Mouse (Mus musculus): ENCODE data around the gene Acin1. TPM values are rescaled to one million over a fixed set of nuclear protein-coding genes. Genes with fewer than 3 reads are reported as not detected.
A peak's percentile ranks its signal among the peaks of the same experiment; 100 is the strongest.

Acin1 gene
- polyA plus RNA-seq, 1 experiment from 2014 or later: 110 TPM

GRCm38 (mm10) chr14:54650621-54651454 lies 35.9 kb downstream of the Acin1 start:
- Histone ChIP-seq H3K27ac (peak overlapping the region; percentile 93; the same call in 1 of the 2 replicates), H3K36me3 (peaks cover 69% of the 10 kb centered on the region), H3K4me1 (peaks cover 40% of the 10 kb centered on the region), H3K4me3 (no peak overlapping the region), H3K27me3 (ENCODE audit: insufficient read depth, poor library complexity, severe bottlenecking) (no peaks in the 10 kb centered on the region), H3K9me3 (no peaks in the 10 kb centered on the region)
- DNase-seq (ENCODE audit: low spot score): peak; percentile 91
- WGBS: 63% methylated on average over 23 of the region's 23 CpGs

- H3K4me3 ChIP-seq: no peak overlapping the region
- no peaks in the 10 kb centered on the region for H3K27me3 ChIP-seq (ENCODE audit: insufficient read depth, poor library complexity, severe bottlenecking)
- peaks cover 89% of the 10 kb centered on the region for H3K36me3 ChIP-seq
- 81% methylated on average over 4 of the region's 4 CpGs for WGBS
- no peak overlapping the region for H3K27ac ChIP-seq
- peaks cover 28% of the 10 kb centered on the region for H3K4me1 ChIP-seq
- no peak for DNase-seq (ENCODE audit: low spot score)
- H3K9me3 ChIP-seq: no peaks in the 10 kb centered on the region
Observed at GRCm38 (mm10) chr14:54647900-54648299, 38.8 kb downstream of the Acin1 start.

- WGBS: 95% methylated on average over 8 of the region's 8 CpGs
- Histone ChIP-seq H3K4me1 (peaks cover 19% of the 10 kb centered on the region), H3K4me3 (no peak overlapping the region), H3K27ac (no peak overlapping the region), H3K9me3 (no peaks in the 10 kb centered on the region), H3K36me3 (peaks cover 97% of the 10 kb centered on the region), H3K27me3 (ENCODE audit: insufficient read depth, poor library complexity, severe bottlenecking) (no peaks in the 10 kb centered on the region)
- DNase-seq (ENCODE audit: low spot score): no peak
Observed at GRCm38 (mm10) chr14:54646898-54647636, 39.7 kb downstream of the Acin1 start.

- Histone ChIP-seq H3K36me3 (peaks cover 92% of the 10 kb centered on the region), H3K4me1 (peaks cover 18% of the 10 kb centered on the region), H3K27me3 (ENCODE audit: insufficient read depth, poor library complexity, severe bottlenecking) (no peaks in the 10 kb centered on the region), H3K27ac (no peak overlapping the region), H3K9me3 (no peaks in the 10 kb centered on the region), H3K4me3 (no peak overlapping the region)
- no peak for DNase-seq (ENCODE audit: low spot score)
- WGBS: 94% methylated on average over 17 of the region's 17 CpGs
Observed at GRCm38 (mm10) chr14:54646455-54646854, 40.3 kb downstream of the Acin1 start.

- no peak overlapping the region for H3K4me3 ChIP-seq
- 81% methylated on average over 9 of the region's 9 CpGs for WGBS
- no peak overlapping the region for H3K27ac ChIP-seq
- peaks cover 26% of the 10 kb centered on the region for H3K4me1 ChIP-seq
- no peak for DNase-seq (ENCODE audit: low spot score)
- no peaks in the 10 kb centered on the region for H3K27me3 ChIP-seq (ENCODE audit: insufficient read depth, poor library complexity, severe bottlenecking)
- H3K36me3 ChIP-seq: peaks cover 71% of the 10 kb centered on the region
- H3K9me3 ChIP-seq: no peaks in the 10 kb centered on the region
Observed at GRCm38 (mm10) chr14:54644294-54644693, 42.4 kb downstream of the Acin1 start.

GRCm38 (mm10) chr14:54643011-54643410 lies 43.7 kb downstream of the Acin1 start:
- H3K4me3 ChIP-seq: no peak overlapping the region
- no peak overlapping the region; the same call in 1 of the 2 replicates for H3K27ac ChIP-seq
- no peak for DNase-seq (ENCODE audit: low spot score)
- no peaks in the 10 kb centered on the region for H3K27me3 ChIP-seq (ENCODE audit: insufficient read depth, poor library complexity, severe bottlenecking)
- WGBS: 85% methylated on average over 2 of the region's 2 CpGs
- H3K4me1 ChIP-seq: peaks cover 36% of the 10 kb centered on the region
- no peaks in the 10 kb centered on the region for H3K9me3 ChIP-seq
- peaks cover 70% of the 10 kb centered on the region for H3K36me3 ChIP-seq

- H3K27me3 ChIP-seq (ENCODE audit: insufficient read depth, poor library complexity, severe bottlenecking): no peaks in the 10 kb centered on the region
- H3K9me3 ChIP-seq: no peaks in the 10 kb centered on the region
- H3K27ac ChIP-seq: no peak overlapping the region; the same call in 1 of the 2 replicates
- 80% methylated on average over 25 of the region's 25 CpGs for WGBS
- DNase-seq (ENCODE audit: low spot score): no peak
- H3K4me1 ChIP-seq: peaks cover 36% of the 10 kb centered on the region
- H3K36me3 ChIP-seq: peaks cover 69% of the 10 kb centered on the region
- no peak overlapping the region for H3K4me3 ChIP-seq
Observed at GRCm38 (mm10) chr14:54642224-54642944, 44.3 kb downstream of the Acin1 start.

- WGBS: under 1% methylated on average over 51 of the region's 52 CpGs
- H3K4me1 ChIP-seq: peaks cover 36% of the 10 kb centered on the region
Observed at GRCm38 (mm10) chr14:54641305-54641969, 45.3 kb downstream of the Acin1 start, which contains the start of gene Cdh24. Cdh24 (minus strand) TSS chr14:54641364.

GRCm38 (mm10) chr14:54640946-54641304 lies 45.8 kb downstream of the Acin1 start, which contains the start of gene Gm17606:
Gm17606 (plus strand) TSS chr14:54640952.
- H3K4me3 ChIP-seq: peak within 1 kb of the TSS; percentile 84
- peaks cover 68% of the 10 kb centered on the region for H3K36me3 ChIP-seq
- peaks cover 36% of the 10 kb centered on the region for H3K4me1 ChIP-seq
- no peaks in the 10 kb centered on the region for H3K9me3 ChIP-seq
- 1% methylated on average over 28 of the region's 28 CpGs for WGBS
- H3K27me3 ChIP-seq (ENCODE audit: insufficient read depth, poor library complexity, severe bottlenecking): no peaks in the 10 kb centered on the region
- no peak for DNase-seq (ENCODE audit: low spot score)
- H3K27ac ChIP-seq: peak within 1 kb of the TSS; percentile 91

More at GRCm38 (mm10) chr14:54641305-54641969, 45.3 kb downstream of the Acin1 start, which contains the start of gene Cdh24:
- peaks cover 68% of the 10 kb centered on the region for H3K36me3 ChIP-seq
- H3K9me3 ChIP-seq: no peaks in the 10 kb centered on the region
- H3K27ac ChIP-seq: peak within 1 kb of the TSS; percentile 91
- DNase-seq (ENCODE audit: low spot score): peak; percentile 94
- peak within 1 kb of the TSS; percentile 84 for H3K4me3 ChIP-seq
- no peaks in the 10 kb centered on the region for H3K27me3 ChIP-seq (ENCODE audit: insufficient read depth, poor library complexity, severe bottlenecking)

GRCm38 (mm10) chr14:54640121-54640520 lies 46.6 kb downstream of the Acin1 start:
- Histone ChIP-seq H3K4me1 (peaks cover 36% of the 10 kb centered on the region), H3K27me3 (ENCODE audit: insufficient read depth, poor library complexity, severe bottlenecking) (no peaks in the 10 kb centered on the region), H3K27ac (peak overlapping the region; percentile 52), H3K36me3 (peaks cover 65% of the 10 kb centered on the region), H3K4me3 (peak overlapping the region; percentile 84), H3K9me3 (no peaks in the 10 kb centered on the region)
- no peak for DNase-seq (ENCODE audit: low spot score)
- 32% methylated on average over 4 of the region's 4 CpGs for WGBS

GRCm38 (mm10) chr14:54638210-54638609 lies 48.5 kb downstream of the Acin1 start:
- DNase-seq (ENCODE audit: low spot score): no peak
- Histone ChIP-seq H3K36me3 (peaks cover 61% of the 10 kb centered on the region), H3K9me3 (no peaks in the 10 kb centered on the region), H3K27ac (no peak overlapping the region), H3K27me3 (ENCODE audit: insufficient read depth, poor library complexity, severe bottlenecking) (no peaks in the 10 kb centered on the region), H3K4me3 (no peak overlapping the region), H3K4me1 (peaks cover 36% of the 10 kb centered on the region)
- WGBS: 70% methylated on average over 5 of the region's 5 CpGs

- peak; percentile 75 for DNase-seq (ENCODE audit: low spot score)
- H3K4me3 ChIP-seq: no peak overlapping the region
- H3K27ac ChIP-seq: no peak overlapping the region
- 47% methylated on average over 8 of the region's 8 CpGs for WGBS
- H3K9me3 ChIP-seq: no peaks in the 10 kb centered on the region
- no peaks in the 10 kb centered on the region for H3K27me3 ChIP-seq (ENCODE audit: insufficient read depth, poor library complexity, severe bottlenecking)
- H3K36me3 ChIP-seq: peaks cover 63% of the 10 kb centered on the region
- H3K4me1 ChIP-seq: peaks cover 36% of the 10 kb centered on the region
Observed at GRCm38 (mm10) chr14:54636954-54637353, 49.8 kb downstream of the Acin1 start.
